Mouse (Mus musculus) liver, embryonic 15.5 days (tissue): Measurements from ENCODE around the gene Ccdc80. TPM values are rescaled to one million over a fixed set of nuclear protein-coding genes. Genes with fewer than 3 reads are reported as not detected.
A peak's percentile ranks its signal among the peaks of the same experiment; 100 is the strongest.

ENCODE experiments used
- ATAC-seq: fragments of 200-750 bp; cut with Nextera tagmentation; 2 replicates; pipeline ENCODE4 v1.8.0; 2017; ENCODE audit warnings: moderate number of reproducible peaks, mild to moderate bottlenecking, moderate library complexity; ENCODE audit not compliant: insufficient read depth
- H3K27ac ChIP-seq: fragments of 300-500 bp; sonication (generic); replicated peaks from 2 replicates; pipeline ENCODE4 v1.5.1; 2015; ENCODE audit warnings: mild to moderate bottlenecking, inconsistent platforms
- H3K27me3 ChIP-seq: fragments of 300-500 bp; sonication (generic); 2 replicates; pipeline ENCODE4 v1.6.1; 2015; ENCODE audit warnings: mild to moderate bottlenecking, inconsistent platforms
- H3K36me3 ChIP-seq: fragments of 300-500 bp; sonication (generic); replicated peaks from 2 replicates; pipeline ENCODE4 v1.6.1; 2015; ENCODE audit warnings: moderate library complexity, mild to moderate bottlenecking, inconsistent platforms
- H3K4me1 ChIP-seq: fragments of 300-500 bp; sonication (generic); replicated peaks from 2 replicates; pipeline ENCODE4 v1.6.1; 2015; ENCODE audit warnings: inconsistent platforms
- H3K4me2 ChIP-seq: fragments of 300-500 bp; sonication (generic); 2 replicates; pipeline ENCODE4 v1.6.1; 2015; ENCODE audit warnings: moderate library complexity, mild to moderate bottlenecking, inconsistent platforms
- H3K4me3 ChIP-seq: fragments of 300-500 bp; sonication (generic); replicated peaks from 2 replicates; pipeline ENCODE4 v1.5.1; 2015; ENCODE audit warnings: mild to moderate bottlenecking, inconsistent platforms
- H3K9ac ChIP-seq: fragments of 300-500 bp; sonication (generic); 2 replicates; pipeline ENCODE4 v1.6.1; 2015; ENCODE audit warnings: moderate library complexity, mild to moderate bottlenecking, inconsistent platforms
- H3K9me3 ChIP-seq: fragments of 300-500 bp; sonication (generic); replicated peaks from 2 replicates; pipeline ENCODE4 v1.6.1; 2016; ENCODE audit warnings: inconsistent platforms
- WGBS: fragments of 180-500 bp; shearing (Covaris S2); methylation state at CpG from one replicate; pipeline ENCODE4 v1.1.7; 2015; ENCODE audit warnings: mixed read lengths; ENCODE audit not compliant: insufficient replicate concordance; 5-methylcytosine and 5-hydroxymethylcytosine counted together
- polyA plus RNA-seq: library from polyadenylated mRNA; unstranded; fragments of >200 nt; fragmentation: Nextera tagmentation; extraction: Ambion mirVana; gene quantifications from 2 replicates; pipeline ENCODE4 v1.2.1, GENCODE M21; 2015

The Ccdc80 gene
- polyA plus RNA-seq, 1 experiment from 2014 or later, result 9.7 TPM

DNA sequence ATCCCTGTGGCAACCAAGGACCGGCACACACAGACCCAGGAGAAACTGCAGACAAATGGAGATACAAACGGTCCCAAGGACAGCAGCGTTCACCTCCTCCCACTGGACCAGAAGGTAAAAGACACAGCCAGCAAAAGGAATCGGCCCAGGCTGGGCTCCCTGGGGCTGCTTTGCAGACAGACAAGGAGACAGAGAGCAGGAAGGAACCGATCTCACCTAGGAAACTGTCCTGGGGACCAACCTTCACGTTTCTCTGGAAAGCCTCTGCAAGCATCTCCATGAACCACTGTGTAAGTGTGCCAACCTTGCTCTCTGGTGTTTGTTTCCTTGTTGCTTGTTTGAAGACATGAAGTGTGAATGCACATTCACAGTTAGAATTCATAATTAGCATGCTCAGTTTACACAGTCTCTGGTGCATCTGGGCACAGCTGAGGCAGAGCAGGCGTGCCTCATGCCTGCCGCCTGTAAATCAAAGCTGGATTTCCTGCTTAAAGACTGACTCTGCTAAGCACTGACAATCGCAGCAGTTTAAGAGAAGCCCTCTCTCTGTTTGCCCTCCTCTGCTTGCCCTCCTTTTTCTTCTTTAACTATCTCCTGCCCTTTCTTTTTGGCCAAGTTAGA is 1.0 kb downstream of the Ccdc80 start:
- Histone ChIP-seq H3K9ac (no peak overlapping the region), H3K4me1 (no peaks in the 10 kb centered on the region), H3K4me3 (peak overlapping the region; percentile 21; the same call in 1 of the 2 replicates), H3K9me3 (no peaks in the 10 kb centered on the region), H3K27me3 (no peaks in the 10 kb centered on the region), H3K27ac (no peak overlapping the region; the same call in 1 of the 2 replicates), H3K4me2 (peak overlapping the region; percentile 18; the same call in 1 of the 2 replicates), H3K36me3 (no peaks in the 10 kb centered on the region)
- 7% methylated on average over 9 of the region's 9 CpGs for WGBS
- no peak for ATAC-seq

DNA sequence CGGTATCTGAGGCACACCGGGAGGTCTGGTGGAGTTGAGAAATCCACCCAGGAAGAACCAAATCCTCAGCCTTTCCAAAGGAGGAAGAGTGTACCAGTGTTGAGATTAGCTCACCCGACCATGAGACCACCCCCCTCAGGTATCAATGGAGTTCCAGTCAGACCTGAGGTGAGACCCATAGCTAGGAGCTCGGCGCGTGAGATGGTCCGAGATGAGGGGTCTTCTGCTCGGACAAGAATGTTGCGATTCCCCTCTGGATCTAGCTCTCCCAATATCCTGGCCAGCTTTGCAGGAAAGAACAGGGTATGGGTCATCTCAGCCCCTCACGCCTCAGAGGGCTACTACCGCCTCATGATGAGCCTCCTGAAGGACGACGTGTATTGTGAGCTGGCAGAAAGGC is 1.8 kb downstream of the Ccdc80 start:
- H3K9me3 ChIP-seq, result no peaks in the 10 kb centered on the region
- no peak overlapping the region for H3K4me3 ChIP-seq
- no peak overlapping the region for H3K27ac ChIP-seq
- no peak overlapping the region for H3K9ac ChIP-seq
- H3K4me1 ChIP-seq, result no peaks in the 10 kb centered on the region
- H3K36me3 ChIP-seq, result no peaks in the 10 kb centered on the region
- ATAC-seq, result no peak
- 77% methylated on average over 13 of the region's 13 CpGs for WGBS
- no peaks in the 10 kb centered on the region for H3K27me3 ChIP-seq
- peak overlapping the region; percentile 15; the same call in 1 of the 2 replicates for H3K4me2 ChIP-seq

DNA sequence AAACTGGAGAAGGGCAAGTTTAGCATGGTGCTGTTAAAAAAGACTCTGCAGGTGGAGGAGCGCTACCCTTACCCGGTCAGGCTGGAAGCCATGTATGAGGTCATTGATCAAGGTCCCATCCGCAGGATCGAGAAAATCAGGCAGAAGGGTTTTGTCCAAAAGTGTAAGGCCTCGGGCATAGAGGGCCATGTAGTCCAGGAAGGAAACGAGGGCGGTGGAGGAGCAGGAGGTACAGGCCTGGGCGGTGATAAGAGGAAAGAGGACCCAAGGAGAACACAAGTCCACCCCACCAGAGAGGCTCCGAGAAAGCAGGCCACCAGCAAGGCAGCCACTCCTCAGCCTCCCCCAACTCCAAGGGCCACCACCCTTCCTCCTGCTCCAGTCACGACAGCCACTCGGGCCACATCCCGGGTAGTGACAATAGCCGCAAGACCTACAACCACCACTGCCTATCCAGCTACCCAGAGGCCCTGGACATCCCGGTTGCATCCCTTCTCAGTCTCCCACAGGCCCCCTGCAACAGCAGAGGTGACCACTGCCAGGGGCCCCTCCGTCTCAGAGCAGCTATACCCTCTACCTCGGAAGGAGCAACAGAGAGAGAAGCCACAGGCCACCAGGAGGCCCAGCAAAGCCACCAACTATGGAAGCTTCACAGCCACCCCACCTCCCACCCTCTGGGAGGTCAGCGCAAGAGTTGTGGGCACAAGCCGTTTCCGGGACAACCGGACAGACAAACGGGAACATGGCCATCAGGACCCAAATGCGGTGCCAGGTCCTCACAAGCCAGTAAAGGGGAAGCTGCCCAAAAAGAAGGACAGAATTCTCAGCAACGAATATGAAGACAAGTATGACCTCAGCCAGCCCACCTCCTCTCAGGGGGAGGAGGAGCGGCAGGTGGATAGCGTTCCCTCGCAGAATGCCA is 2.6 kb downstream of the Ccdc80 start:
- no peak for ATAC-seq
- no peaks in the 10 kb centered on the region for H3K27me3 ChIP-seq
- H3K27ac ChIP-seq, result no peak overlapping the region
- H3K4me2 ChIP-seq, result peak overlapping the region; percentile 37
- no peaks in the 10 kb centered on the region for H3K36me3 ChIP-seq
- no peak overlapping the region for H3K9ac ChIP-seq
- no peak overlapping the region for H3K4me3 ChIP-seq
- 55% methylated on average over 26 of the region's 26 CpGs for WGBS
- no peaks in the 10 kb centered on the region for H3K9me3 ChIP-seq
- H3K4me1 ChIP-seq, result no peaks in the 10 kb centered on the region

DNA sequence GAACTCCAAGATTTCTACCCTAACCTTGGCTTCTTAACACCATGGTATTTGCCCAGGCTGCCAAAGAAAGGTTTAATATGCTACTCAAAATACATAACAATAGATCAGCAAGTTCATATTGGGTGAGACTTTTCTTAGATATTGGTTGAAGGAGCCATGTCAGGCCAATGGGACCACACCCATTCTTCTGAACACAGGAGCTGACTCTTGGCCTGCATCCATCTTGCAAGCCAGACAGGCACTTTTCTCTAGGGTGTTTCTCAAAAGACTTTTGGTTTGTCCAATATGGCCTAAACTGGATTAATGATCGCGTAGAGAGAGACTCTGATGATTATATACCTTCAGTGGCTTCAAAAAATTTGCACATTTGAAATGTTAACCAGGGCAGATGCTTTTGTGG is 4.3 kb downstream of the Ccdc80 start:
- no peak overlapping the region for H3K27ac ChIP-seq
- H3K4me3 ChIP-seq, result no peak overlapping the region
- 70% methylated on average over 2 of the region's 2 CpGs for whole genome bisulfite sequencing
- no peaks in the 10 kb centered on the region for H3K36me3 ChIP-seq
- no peak overlapping the region for H3K9ac ChIP-seq
- H3K9me3 ChIP-seq, result no peaks in the 10 kb centered on the region
- H3K27me3 ChIP-seq, result no peaks in the 10 kb centered on the region
- ATAC-seq, result no peak
- no peaks in the 10 kb centered on the region for H3K4me1 ChIP-seq
- H3K4me2 ChIP-seq, result no peak overlapping the region; the same call in 1 of the 2 replicates

DNA sequence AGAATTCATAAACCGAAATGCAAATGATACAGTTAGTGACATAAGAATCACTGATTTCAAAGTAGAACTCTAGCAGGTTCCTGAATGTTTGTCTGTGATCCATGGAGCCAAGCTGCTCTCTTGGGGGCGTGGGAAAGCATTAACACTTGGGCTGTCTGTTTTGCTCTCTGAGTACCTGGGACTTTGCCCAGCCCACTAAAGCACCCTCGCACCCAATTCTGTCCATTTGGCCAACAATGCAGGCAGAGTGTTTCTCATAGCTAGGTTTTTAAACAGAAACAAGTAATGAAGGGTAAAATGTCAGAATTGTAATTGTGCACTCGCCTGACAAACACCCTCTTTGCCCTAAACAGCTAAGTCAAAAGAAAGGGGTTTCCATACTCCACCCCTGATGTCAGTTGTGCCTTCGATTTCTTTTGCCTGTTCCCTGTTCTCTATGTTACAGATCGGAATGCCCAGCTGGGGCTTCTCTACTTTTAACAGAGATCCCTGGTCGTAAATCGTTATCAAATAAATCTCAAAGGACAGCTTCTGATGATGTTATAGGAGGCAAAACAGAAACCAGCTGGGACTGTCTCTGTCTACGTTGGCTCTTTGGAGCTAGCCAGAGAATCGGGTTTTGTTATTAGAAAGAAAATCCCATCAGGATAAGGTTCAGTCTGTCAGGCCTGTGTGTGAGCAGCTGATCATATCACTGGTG is 5.1 kb downstream of the Ccdc80 start:
- Histone ChIP-seq H3K4me3 (no peak overlapping the region), H3K27ac (no peak overlapping the region), H3K4me2 (no peak overlapping the region), H3K9ac (no peak overlapping the region), H3K4me1 (no peaks in the 10 kb centered on the region), H3K36me3 (no peaks in the 10 kb centered on the region), H3K9me3 (no peaks in the 10 kb centered on the region), H3K27me3 (no peaks in the 10 kb centered on the region)
- WGBS, result 55% methylated on average over 10 of the region's 10 CpGs
- no peak for ATAC-seq

DNA sequence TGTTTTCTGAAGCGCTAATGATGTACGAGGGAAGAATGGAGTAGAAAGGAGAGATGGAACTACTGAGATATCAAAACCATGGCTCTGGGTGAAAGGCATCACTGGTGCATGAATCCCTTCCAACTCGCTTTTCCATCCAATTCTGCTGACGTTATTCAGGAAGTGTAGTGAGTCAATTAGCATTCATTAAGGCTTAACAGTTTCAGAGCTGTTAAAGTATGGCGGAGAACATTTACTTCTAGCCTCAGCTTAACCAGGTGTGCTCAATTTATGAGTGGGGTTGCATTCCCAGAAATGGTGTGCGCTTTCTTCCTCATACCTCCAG is 5.6 kb downstream of the Ccdc80 start:
- Histone ChIP-seq H3K9me3 (no peaks in the 10 kb centered on the region), H3K27me3 (no peaks in the 10 kb centered on the region), H3K27ac (no peak overlapping the region), H3K4me2 (no peak overlapping the region), H3K36me3 (no peaks in the 10 kb centered on the region), H3K4me3 (no peak overlapping the region), H3K4me1 (no peaks in the 10 kb centered on the region), H3K9ac (no peak overlapping the region)
- WGBS, result 60% methylated on average over 6 of the region's 6 CpGs
- ATAC-seq, result no peak

DNA sequence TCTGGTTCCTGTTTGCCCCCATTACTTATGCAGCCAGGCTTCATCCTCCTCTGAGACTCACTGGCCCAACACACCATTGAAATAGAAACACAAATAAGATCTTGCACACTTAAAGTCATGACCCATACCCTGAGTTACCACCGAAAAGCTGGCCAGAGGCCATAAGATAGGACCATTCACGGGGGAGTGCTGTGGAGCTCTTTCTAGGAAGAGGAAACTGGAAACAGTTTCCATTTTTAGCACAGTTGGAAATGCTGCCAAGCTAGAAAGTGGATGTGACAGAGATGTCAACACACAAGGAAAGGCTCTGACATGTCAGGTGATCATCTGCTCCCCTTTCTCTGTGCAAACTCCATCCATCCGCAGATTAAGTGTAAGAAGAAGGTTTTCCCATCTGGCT is 7.7 kb downstream of the Ccdc80 start:
- Histone ChIP-seq H3K4me3 (no peak overlapping the region), H3K4me1 (no peaks in the 10 kb centered on the region), H3K27ac (no peak overlapping the region), H3K36me3 (no peaks in the 10 kb centered on the region), H3K9ac (no peak overlapping the region), H3K4me2 (no peak overlapping the region), H3K9me3 (no peaks in the 10 kb centered on the region), H3K27me3 (no peaks in the 10 kb centered on the region)
- ATAC-seq, result no peak
- WGBS, result 36% methylated on average over 3 of the region's 3 CpGs

DNA sequence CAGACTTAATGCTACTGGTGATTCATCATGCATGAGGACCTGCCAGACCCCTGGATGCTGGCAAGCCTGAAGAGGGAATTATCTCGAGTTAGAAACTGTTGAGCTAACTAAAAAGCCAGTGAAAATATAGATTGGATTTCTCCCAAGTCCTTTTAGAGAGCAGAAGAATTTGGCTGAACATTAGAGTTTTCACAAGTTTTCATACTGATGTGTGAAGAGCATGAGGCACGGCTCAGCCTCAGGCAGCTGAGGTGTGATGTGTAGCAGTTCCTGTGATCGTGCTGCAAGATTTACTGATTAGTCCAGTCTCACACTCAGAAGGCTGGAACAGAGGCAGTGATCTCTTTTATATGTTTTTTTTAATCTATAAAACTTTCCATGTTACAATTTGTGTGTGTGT is 11.8 kb downstream of the Ccdc80 start:
- WGBS, result 41% methylated on average over 3 of the region's 3 CpGs
- no peaks in the 10 kb centered on the region for H3K27me3 ChIP-seq
- no peak for ATAC-seq
- no peak overlapping the region for H3K9ac ChIP-seq
- H3K36me3 ChIP-seq, result no peaks in the 10 kb centered on the region
- H3K27ac ChIP-seq, result no peak overlapping the region
- H3K9me3 ChIP-seq, result no peaks in the 10 kb centered on the region
- H3K4me3 ChIP-seq, result no peak overlapping the region
- H3K4me1 ChIP-seq, result no peaks in the 10 kb centered on the region
- H3K4me2 ChIP-seq, result no peak overlapping the region

DNA sequence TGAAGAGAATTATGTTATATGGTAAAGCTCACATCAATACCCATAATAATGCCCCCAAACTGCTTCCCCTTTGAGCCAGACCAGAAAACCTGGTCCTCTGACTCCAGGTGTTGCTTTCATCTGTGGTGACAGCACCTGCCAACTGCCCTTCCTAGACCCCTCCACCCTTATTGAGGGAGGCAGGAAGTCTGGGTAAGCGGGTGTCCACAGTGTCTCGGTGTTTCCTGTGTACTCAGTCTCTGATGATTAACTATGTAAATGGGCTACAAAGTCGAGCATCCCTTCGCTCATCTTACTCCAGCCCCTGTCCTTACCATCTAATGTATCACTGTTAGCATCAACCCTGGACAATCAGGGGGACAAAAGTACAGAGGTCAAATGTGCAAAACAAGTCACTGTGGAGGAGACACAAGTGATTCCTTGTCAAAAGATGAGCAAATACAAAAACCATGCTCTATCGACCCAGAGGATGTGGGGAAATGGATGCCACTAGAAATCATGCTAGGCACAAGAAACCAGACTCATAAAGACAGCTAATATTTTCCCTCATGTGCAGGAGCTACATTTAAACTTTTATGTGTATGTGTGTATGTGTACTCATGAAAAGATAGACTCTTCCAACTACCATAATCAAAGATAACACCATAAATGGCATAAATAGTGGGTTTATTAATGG is 15.1 kb downstream of the Ccdc80 start:
- Histone ChIP-seq H3K27ac (no peak overlapping the region), H3K4me3 (no peak overlapping the region), H3K4me2 (no peak overlapping the region), H3K27me3 (no peaks in the 10 kb centered on the region), H3K4me1 (no peaks in the 10 kb centered on the region), H3K9ac (no peak overlapping the region), H3K36me3 (no peaks in the 10 kb centered on the region), H3K9me3 (no peaks in the 10 kb centered on the region)
- ATAC-seq, result no peak
- 21% methylated on average over 5 of the region's 5 CpGs for WGBS

DNA sequence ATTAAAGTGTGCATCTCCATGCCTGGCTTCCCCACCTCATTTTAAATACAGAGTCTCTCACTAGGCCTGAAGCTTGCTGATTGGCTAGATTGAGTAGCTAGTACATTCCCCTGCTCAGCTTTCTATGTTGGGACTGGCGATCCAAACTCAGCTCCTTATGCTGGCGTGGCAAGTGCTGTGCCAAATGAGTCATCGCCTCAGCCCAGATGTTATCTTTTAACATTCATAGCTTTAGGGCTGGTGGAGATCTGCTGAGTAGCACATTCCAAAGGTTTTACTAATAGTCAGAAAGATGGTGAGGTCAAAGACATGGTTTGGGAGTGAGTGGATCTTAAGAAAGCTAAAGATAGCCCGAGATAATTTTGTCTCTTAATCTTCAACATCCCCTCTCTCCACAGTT is 17.3 kb downstream of the Ccdc80 start:
- Histone ChIP-seq H3K4me1 (no peaks in the 10 kb centered on the region), H3K9ac (no peak overlapping the region), H3K4me2 (no peak overlapping the region), H3K36me3 (no peaks in the 10 kb centered on the region), H3K4me3 (no peak overlapping the region), H3K9me3 (no peaks in the 10 kb centered on the region), H3K27me3 (no peaks in the 10 kb centered on the region), H3K27ac (no peak overlapping the region)
- ATAC-seq, result no peak
- 28% methylated on average over 4 of the region's 4 CpGs for WGBS

DNA sequence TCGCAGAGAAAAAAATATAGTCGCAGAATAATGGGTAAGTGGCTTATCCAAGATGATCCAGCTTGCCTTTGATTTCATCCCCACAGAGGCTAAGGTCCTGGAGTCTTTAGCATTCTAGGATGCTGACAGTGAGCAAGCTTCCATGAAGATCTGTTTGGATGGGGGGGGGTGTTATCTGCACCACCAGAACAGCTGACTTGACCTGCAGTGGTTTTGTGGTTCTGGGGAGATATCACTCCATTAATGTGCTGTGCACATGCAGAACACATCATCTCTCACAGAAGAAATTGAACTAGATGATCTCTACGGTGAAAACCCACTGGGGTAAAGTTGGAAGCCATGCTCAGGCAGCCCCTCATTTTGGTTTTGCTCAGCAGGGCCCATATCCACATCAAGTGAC is 24.0 kb downstream of the Ccdc80 start:
- WGBS, result 55% methylated on average over 3 of the region's 3 CpGs

More for the DNA sequence above, 24.0 kb downstream of the Ccdc80 start:
- Histone ChIP-seq H3K27me3 (no peaks in the 10 kb centered on the region), H3K4me2 (no peak overlapping the region), H3K4me3 (no peak overlapping the region), H3K36me3 (no peaks in the 10 kb centered on the region), H3K4me1 (no peaks in the 10 kb centered on the region), H3K9ac (no peak overlapping the region), H3K9me3 (no peaks in the 10 kb centered on the region), H3K27ac (no peak overlapping the region)
- no peak for ATAC-seq
